Mouse (Mus musculus) liver, adult (tissue): ENCODE measurements around the gene Hes2.

Source experiments
- GATA4 ChIP-seq: IDR thresholded peaks from 2 replicates; pipeline ENCODE4 v1.6.1; 2014; ENCODE audit warnings: mild to moderate bottlenecking, low read length; ENCODE audit not compliant: insufficient replicate concordance

Hes2 gene

GRCm38 (mm10) chr4:152165036-152165931, 6.6 kb downstream of the Hes2 start:
- no peak for TF ChIP-seq GATA4

- TF ChIP-seq GATA4: no peak
These were observed 9.4 kb downstream of the Hes2 start for GRCm38 (mm10) chr4:152168052-152168451.

GRCm38 (mm10) chr4:152169103-152169502, 10.4 kb downstream of the Hes2 start:
- TF ChIP-seq GATA4: no peak

- TF ChIP-seq GATA4: no peak
These were observed 11.6 kb downstream of the Hes2 start for GRCm38 (mm10) chr4:152170286-152170685.

GRCm38 (mm10) chr4:152171543-152171942, 12.9 kb downstream of the Hes2 start:
- TF ChIP-seq GATA4: no peak

- no peak for TF ChIP-seq GATA4
These were observed 14.4 kb downstream of the Hes2 start for GRCm38 (mm10) chr4:152173041-152173440.

- no peak for TF ChIP-seq GATA4
These were observed 15.3 kb downstream of the Hes2 start for GRCm38 (mm10) chr4:152173956-152174355.

- TF ChIP-seq GATA4: no peak
These were observed 18.0 kb downstream of the Hes2 start for GRCm38 (mm10) chr4:152176638-152177037.

GRCm38 (mm10) chr4:152177174-152177536, 18.5 kb downstream of the Hes2 start:
- TF ChIP-seq GATA4: no peak

GRCm38 (mm10) chr4:152177537-152178343, 19.1 kb downstream of the Hes2 start, which contains the start of gene Acot7:
Acot7 (plus strand) TSS chr4:152178134.
- TF ChIP-seq GATA4: no peak

- no peak for TF ChIP-seq GATA4
These were observed 19.7 kb downstream of the Hes2 start for GRCm38 (mm10) chr4:152178344-152178864.

- TF ChIP-seq GATA4: no peak
These were observed 20.4 kb downstream of the Hes2 start for GRCm38 (mm10) chr4:152178916-152179705.

GRCm38 (mm10) chr4:152179946-152180660, 21.4 kb downstream of the Hes2 start:
- TF ChIP-seq GATA4: no peak

GRCm38 (mm10) chr4:152182205-152182604, 23.5 kb downstream of the Hes2 start:
- no peak for TF ChIP-seq GATA4

GRCm38 (mm10) chr4:152184353-152185035, 25.8 kb downstream of the Hes2 start:
- no peak for TF ChIP-seq GATA4
